Mouse (Mus musculus) sigmoid colon, adult 10 weeks (tissue): ENCODE results near the gene Pak3. TPM values are rescaled to one million over a fixed set of nuclear protein-coding genes. Genes with fewer than 3 reads are reported as not detected.

Source experiments
- polyA plus RNA-seq: library from polyadenylated mRNA; stranded (reverse); fragments of 350-450 nt; fragmentation: Illumina TruSeq; extraction: RNeasy Lipid Tissue Mini Kit (QIAGEN cat#74804); gene quantifications from one replicate; pipeline ENCODE4 v1.2.3, GENCODE M21; 2014; ENCODE audit warnings: low read depth, low replicate concordance

Pak3 gene
- polyA plus RNA-seq = 2.4 TPM

DNA sequence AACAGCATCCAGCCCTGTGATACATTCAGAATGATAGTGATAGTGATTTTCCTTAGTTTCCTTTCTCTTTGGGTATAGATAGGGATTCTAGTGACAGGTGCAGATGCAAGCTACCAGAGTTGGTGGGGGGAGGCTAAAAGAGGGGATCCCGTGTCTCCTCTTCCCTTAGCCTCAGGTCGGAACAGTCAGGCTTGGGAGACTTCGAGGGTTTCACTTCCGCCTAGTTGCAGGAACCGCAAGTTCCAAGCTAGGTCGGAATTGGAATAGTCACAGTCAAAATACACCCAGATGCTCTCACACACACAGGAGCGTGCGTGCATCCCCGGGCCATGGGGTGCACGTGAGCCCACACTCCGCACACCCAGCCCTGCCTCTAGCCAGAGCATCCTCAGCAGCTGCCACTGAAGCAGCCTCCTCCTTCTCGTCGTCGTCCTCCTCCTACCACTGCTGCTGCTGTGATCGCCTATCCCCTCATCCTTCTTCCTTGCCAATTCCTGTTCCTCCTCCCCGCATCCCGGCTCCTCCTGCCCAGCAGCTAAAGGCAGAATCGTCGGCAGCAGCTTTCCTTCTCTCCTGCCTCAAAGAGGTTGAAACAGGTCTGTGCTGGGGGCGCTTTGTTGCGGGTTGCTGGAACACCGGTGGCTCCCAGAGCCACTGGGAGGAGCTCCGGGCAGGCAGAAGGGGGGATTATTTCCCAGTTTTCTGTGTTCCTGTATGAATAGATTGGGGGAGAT is at the start of gene Pak3:
Gene Pak3, plus strand, starts transcription at position 424 of the 734 bp plus-strand sequence.

GRCm38 (mm10) chrX:143827212-143827611 is 308.8 kb downstream of the Pak3 start, which contains the start of gene Capn6:
Gene Capn6, minus strand, starts transcription at chrX:143827414.

Other genes with a start within 250 kb of the Pak3 start
- 49.6 TPM for gene Chrdl1, start 124.3 kb upstream of the Pak3 start, polyA plus RNA-seq